Mouse (Mus musculus) 3T3-L1 (cell line): Measurements from ENCODE around the gene Trim33.
A peak's percentile ranks its signal among the peaks of the same experiment; 100 is the strongest.

Experiments
- DNase-seq: peaks from one replicate; pipeline ENCODE4 v3.0.0-alpha.2; 2015; ENCODE audit warnings: low read depth, low spot score

The Trim33 gene

DNA sequence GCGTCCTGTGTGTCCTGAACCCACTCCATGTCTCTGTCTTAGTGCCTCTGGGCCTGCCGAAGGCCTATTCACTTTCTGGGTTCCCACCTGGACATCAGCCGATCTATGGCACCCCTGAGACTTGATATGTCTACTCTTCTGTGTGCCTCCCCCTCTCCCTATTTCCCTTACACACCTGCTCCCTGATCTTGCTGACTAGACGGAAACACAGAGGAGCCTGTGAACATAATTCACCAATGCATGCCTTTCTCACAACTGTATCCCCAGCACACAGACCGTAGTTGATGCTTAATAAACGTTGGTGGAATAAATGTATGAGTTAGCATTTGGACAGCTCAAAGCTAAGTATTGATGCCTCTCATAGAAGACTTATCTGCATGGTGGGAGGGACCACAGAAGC lies 121.7 kb downstream of the Trim33 start:
- no peak for DNase-seq

DNA sequence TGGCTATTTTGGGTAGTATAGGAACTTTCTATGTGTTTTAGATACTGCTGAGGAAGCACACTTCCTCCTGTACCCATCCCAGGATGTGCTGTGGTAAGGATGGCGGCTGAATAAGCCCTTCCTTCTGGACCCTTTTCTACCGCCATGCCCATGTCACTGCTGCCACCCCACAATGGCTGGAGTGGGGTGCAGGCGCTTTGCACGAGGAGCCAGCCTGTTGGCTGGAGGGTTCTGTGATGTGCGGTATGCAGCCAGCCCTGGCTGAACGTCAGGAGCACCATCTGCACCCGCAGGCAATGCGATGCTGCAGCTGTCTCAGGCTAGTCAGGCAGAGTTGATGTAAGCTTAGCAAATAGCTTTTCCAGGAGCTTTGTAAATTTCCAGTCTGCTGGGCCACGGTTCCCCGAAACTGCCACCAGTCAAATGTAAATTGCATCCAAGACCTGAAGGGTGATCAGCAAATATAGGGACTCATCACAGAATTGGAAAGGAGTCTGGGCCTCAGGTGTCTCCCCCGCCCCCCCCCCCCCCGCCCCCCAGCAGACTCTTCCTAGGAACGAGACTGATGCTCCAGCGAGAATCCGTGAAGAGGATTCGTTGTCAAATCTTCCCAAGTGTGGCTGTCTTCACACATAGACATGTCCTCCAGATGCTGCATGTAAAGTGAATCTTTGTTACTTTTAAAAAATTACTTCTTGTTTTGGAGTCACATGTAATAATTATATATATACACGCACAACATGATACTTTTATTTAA lies 122.4 kb downstream of the Trim33 start:
- no peak for DNase-seq

- DNase-seq = no peak
These were observed 123.1 kb downstream of the Trim33 start for GRCm38 (mm10) chr3:103402212-103402611.

GRCm38 (mm10) chr3:103405135-103405534 lies 126.0 kb downstream of the Trim33 start:
- DNase-seq = peak; percentile 48

- DNase-seq = peak; percentile 89
These were observed 127.0 kb downstream of the Trim33 start for GRCm38 (mm10) chr3:103405871-103406765.
